Mouse (Mus musculus) heart, adult 2 months (tissue): ENCODE measurements at regions not wholly inside any gene's neighbourhood (a gene's known extent, or its start where the extent isn't known, plus 50 kb on each side); places are given as distances from the start of the nearest gene placed in this dataset.

Experiments used
- CTCF ChIP-seq: fragments of 200-600 bp; IDR thresholded peaks from 2 replicates; pipeline ENCODE4 v1.8.1; 2022; ENCODE audit warnings: antibody characterized with exemption, mild to moderate bottlenecking, moderate library complexity
- EP300 ChIP-seq: fragments of 200-500 bp; IDR thresholded peaks from 2 replicates; pipeline ENCODE4 v1.6.1; 2011; ENCODE audit warnings: low read depth, low read length, control low read depth; ENCODE audit not compliant: insufficient read depth
- POLR2A ChIP-seq: fragments of 200-500 bp; IDR thresholded peaks from 2 replicates; pipeline ENCODE4 v1.6.1; 2011; ENCODE audit warnings: mild to moderate bottlenecking, low read depth, low read length, control low read depth; ENCODE audit not compliant: insufficient read depth

DNA sequence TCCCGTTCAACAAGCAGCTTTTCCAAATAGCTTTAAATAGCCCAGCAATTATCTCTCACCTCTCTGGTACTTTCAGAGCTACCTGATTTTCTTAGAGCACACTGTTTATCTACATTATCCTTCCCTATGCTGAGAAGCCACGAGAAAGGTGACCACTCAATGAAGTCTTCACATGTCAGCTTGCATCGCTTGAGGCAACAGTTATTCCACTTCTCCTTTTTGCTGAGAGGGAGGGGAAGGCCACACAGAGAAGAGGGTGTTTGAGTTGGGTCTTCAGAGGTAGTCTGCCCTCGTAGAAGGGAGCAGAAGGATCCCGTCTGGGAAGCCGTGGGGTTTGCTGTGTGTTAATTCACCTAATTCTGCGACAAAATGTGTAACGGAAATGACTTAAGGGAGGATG, 106.3 kb upstream of the Arid2 start:
- TF ChIP-seq CTCF: no peak
- TF ChIP-seq POLR2A: no peak
- TF ChIP-seq EP300: no peak
